Mouse (Mus musculus): Measurements from ENCODE around the gene Smim6. TPM values are rescaled to one million over a fixed set of nuclear protein-coding genes. Genes with fewer than 3 reads are reported as not detected.

Smim6 gene
- polyA plus RNA-seq, 1 experiment from 2014 or later = 1.0 TPM

- WGBS = 89% methylated on average over 5 of the region's 5 CpGs
- H3K9ac ChIP-seq = no peak overlapping the region
Measured at GRCm38 (mm10) chr11:115888020-115888419, 23.8 kb upstream of the Smim6 start.

GRCm38 (mm10) chr11:115889159-115889558, 22.7 kb upstream of the Smim6 start:
- H3K4me3 ChIP-seq = no peak overlapping the region
- no peaks in the 10 kb centered on the region for H3K4me1 ChIP-seq
- H3K9ac ChIP-seq = no peak overlapping the region
- H3K27me3 ChIP-seq (replicated peaks) = peaks cover 6% of the 10 kb centered on the region; the same call in 1 of the 2 replicates
- peaks cover 20% of the 10 kb centered on the region for H3K36me3 ChIP-seq
- ATAC-seq (ENCODE audit: low FRiP score, low read depth) = no peak
- H3K9me3 ChIP-seq = no peaks in the 10 kb centered on the region
- no peak overlapping the region for H3K27ac ChIP-seq
- no peak overlapping the region for H3K4me2 ChIP-seq (replicated peaks)
- 96% methylated on average over 6 of the region's 6 CpGs for WGBS

More at GRCm38 (mm10) chr11:115888020-115888419, 23.8 kb upstream of the Smim6 start:
- Histone ChIP-seq H3K4me2 (replicated peaks) (no peak overlapping the region), H3K4me1 (no peaks in the 10 kb centered on the region), H3K27me3 (replicated peaks) (peaks cover 16% of the 10 kb centered on the region), H3K27ac (no peak overlapping the region), H3K36me3 (peaks cover 9% of the 10 kb centered on the region; the same call in 1 of the 2 replicates), H3K9me3 (no peaks in the 10 kb centered on the region), H3K4me3 (no peak overlapping the region)
- ATAC-seq (ENCODE audit: low FRiP score, low read depth) = no peak

DNA sequence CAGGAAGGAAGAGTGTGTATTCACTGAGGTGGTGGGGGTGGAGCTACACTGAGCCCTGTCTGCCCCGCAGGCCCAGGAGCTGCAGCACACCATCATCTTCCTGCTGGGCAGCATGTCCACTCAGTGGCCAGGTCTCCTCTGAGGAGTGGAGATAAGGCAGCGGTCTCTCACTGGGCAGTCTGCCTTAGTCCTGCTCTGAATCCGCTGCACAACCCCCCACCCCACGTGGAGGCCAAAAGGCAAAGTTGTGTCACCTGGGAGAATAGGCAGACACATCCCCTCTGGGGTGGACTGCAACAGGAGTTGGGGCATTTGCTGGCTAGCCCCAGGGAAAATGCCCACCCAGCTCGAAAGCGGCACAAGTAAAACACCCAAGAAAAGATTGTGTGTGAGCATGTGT, 19.6 kb upstream of the Smim6 start:
- Histone ChIP-seq H3K9me3 (no peaks in the 10 kb centered on the region), H3K27ac (no peak overlapping the region), H3K27me3 (replicated peaks) (no peaks in the 10 kb centered on the region), H3K4me3 (no peak overlapping the region), H3K4me1 (no peaks in the 10 kb centered on the region), H3K36me3 (peaks cover 45% of the 10 kb centered on the region), H3K4me2 (replicated peaks) (no peak overlapping the region), H3K9ac (no peak overlapping the region)
- WGBS = 62% methylated on average over 6 of the region's 6 CpGs
- no peak for ATAC-seq (ENCODE audit: low FRiP score, low read depth)

DNA sequence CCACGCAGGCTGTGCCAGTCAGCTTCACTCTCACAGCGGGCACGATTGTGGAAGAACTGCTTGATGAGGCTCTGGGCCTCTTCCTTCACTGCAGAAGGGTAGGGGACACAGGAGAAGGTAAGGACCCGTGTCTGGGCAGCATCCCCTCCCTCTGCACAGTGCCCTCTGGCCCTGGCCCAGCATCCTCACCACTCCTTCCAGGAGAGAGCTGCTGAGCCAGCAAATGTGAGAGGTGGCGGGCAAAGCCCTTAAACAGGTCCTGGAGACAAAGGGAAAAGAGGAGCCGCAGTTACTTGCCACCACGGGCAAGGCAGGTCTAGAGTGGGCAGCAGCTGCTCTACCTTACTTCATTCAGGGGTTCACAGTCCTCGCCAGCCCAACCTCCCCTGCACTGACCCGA, 18.7 kb upstream of the Smim6 start:
- Histone ChIP-seq H3K4me2 (replicated peaks) (no peak overlapping the region), H3K9me3 (no peaks in the 10 kb centered on the region), H3K36me3 (peaks cover 45% of the 10 kb centered on the region), H3K4me3 (no peak overlapping the region), H3K27me3 (replicated peaks) (no peaks in the 10 kb centered on the region), H3K27ac (no peak overlapping the region), H3K4me1 (no peaks in the 10 kb centered on the region), H3K9ac (0 out of 2 replicates have a peak overlapping the region, but pooled peaks have one; percentile 3)
- WGBS = 93% methylated on average over 9 of the region's 9 CpGs
- no peak for ATAC-seq (ENCODE audit: low FRiP score, low read depth)

GRCm38 (mm10) chr11:115894755-115895520, 16.9 kb upstream of the Smim6 start:
- Histone ChIP-seq H3K9ac (no peak overlapping the region), H3K4me1 (peaks cover 4% of the 10 kb centered on the region), H3K27ac (no peak overlapping the region), H3K36me3 (peaks cover 45% of the 10 kb centered on the region), H3K27me3 (replicated peaks) (no peaks in the 10 kb centered on the region), H3K4me2 (replicated peaks) (no peak overlapping the region), H3K4me3 (no peak overlapping the region), H3K9me3 (no peaks in the 10 kb centered on the region)
- WGBS = 76% methylated on average over 14 of the region's 14 CpGs
- no peak for ATAC-seq (ENCODE audit: low FRiP score, low read depth)

DNA sequence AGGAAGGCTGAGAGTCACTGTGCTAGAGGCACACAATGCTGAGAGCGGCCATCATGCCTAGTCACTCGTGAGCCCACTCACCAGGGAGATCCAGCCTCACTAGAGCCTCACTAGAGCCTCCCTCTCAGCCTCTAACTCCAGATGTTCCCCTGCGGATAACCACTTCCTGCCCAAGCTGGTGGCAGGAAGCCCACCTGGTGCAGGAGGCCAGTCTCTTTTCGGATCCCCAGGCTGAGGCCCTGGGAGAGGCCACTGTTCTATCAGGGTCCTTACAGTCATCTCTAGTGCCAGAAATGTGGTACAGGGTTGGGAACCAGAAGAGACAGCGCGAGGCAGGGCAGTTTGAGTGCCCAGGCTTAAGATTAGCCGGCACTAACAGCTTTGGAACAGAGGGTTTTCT, 13.4 kb upstream of the Smim6 start:
- H3K9me3 ChIP-seq = no peaks in the 10 kb centered on the region
- no peak overlapping the region for H3K4me2 ChIP-seq (replicated peaks)
- no peak overlapping the region for H3K9ac ChIP-seq
- ATAC-seq (ENCODE audit: low FRiP score, low read depth) = no peak
- H3K4me1 ChIP-seq = peaks cover 18% of the 10 kb centered on the region
- no peak overlapping the region for H3K27ac ChIP-seq
- WGBS = 89% methylated on average over 7 of the region's 7 CpGs
- no peaks in the 10 kb centered on the region for H3K27me3 ChIP-seq (replicated peaks)
- H3K4me3 ChIP-seq = no peak overlapping the region
- H3K36me3 ChIP-seq = peaks cover 32% of the 10 kb centered on the region

DNA sequence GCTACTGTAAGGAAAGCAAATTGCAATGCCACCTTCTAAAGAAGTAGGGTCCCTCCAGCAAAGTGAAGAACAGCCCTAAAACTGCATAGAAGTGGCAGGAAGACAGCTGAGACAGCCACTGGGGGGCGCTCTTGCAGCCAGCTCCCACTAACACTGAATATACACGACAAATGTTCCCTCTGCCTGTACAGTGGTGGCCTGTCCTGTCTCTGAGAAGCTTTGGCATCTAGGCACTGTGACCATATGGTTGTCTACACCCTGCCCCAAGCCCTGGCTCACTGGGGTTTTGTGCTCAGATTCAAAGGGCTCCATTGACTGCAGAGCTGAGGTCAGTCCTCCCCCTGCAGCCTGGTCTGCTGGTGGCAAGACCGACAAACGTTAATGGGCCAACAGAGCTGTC, 12.9 kb upstream of the Smim6 start:
- Histone ChIP-seq H3K27me3 (replicated peaks) (no peaks in the 10 kb centered on the region), H3K4me2 (replicated peaks) (no peak overlapping the region), H3K36me3 (peaks cover 28% of the 10 kb centered on the region), H3K9ac (no peak overlapping the region), H3K9me3 (no peaks in the 10 kb centered on the region), H3K27ac (no peak overlapping the region), H3K4me3 (no peak overlapping the region), H3K4me1 (peaks cover 18% of the 10 kb centered on the region)
- ATAC-seq (ENCODE audit: low FRiP score, low read depth) = no peak
- 17% methylated on average over 4 of the region's 4 CpGs for WGBS

- WGBS = 34% methylated on average over 16 of the region's 16 CpGs
- no peaks in the 10 kb centered on the region for H3K9me3 ChIP-seq
- no peak within 1 kb of the TSS for H3K4me3 ChIP-seq
- H3K36me3 ChIP-seq = peaks cover 20% of the 10 kb centered on the region
- no peak for ATAC-seq (ENCODE audit: low FRiP score, low read depth)
- peaks cover 18% of the 10 kb centered on the region for H3K4me1 ChIP-seq
- H3K27ac ChIP-seq = no peak within 1 kb of the TSS; the same call in 1 of the 2 replicates
- no peak within 1 kb of the TSS for H3K9ac ChIP-seq
- 0 out of 2 replicates have a peak within 1 kb of the TSS, but pooled peaks have one; percentile 27 for H3K4me2 ChIP-seq (replicated peaks)
- no peaks in the 10 kb centered on the region for H3K27me3 ChIP-seq (replicated peaks)
Measured at GRCm38 (mm10) chr11:115899486-115900266, 12.1 kb upstream of the Smim6 start, which contains the start of gene Smim5. Smim5 (plus strand) TSS chr11:115899966.

GRCm38 (mm10) chr11:115900561-115901337, 11.1 kb upstream of the Smim6 start:
- no peak overlapping the region for H3K4me3 ChIP-seq
- peaks cover 10% of the 10 kb centered on the region; the same call in 1 of the 2 replicates for H3K36me3 ChIP-seq
- H3K27ac ChIP-seq = no peak overlapping the region
- 79% methylated on average over 8 of the region's 8 CpGs for WGBS
- 0 out of 2 replicates have a peak overlapping the region, but pooled peaks have one; percentile 27 for H3K4me2 ChIP-seq (replicated peaks)
- no peaks in the 10 kb centered on the region for H3K9me3 ChIP-seq
- ATAC-seq (ENCODE audit: low FRiP score, low read depth) = no peak
- peaks cover 18% of the 10 kb centered on the region for H3K4me1 ChIP-seq
- no peak overlapping the region for H3K9ac ChIP-seq
- H3K27me3 ChIP-seq (replicated peaks) = no peaks in the 10 kb centered on the region

- H3K4me3 ChIP-seq = no peak overlapping the region
- peaks cover 18% of the 10 kb centered on the region for H3K4me1 ChIP-seq
- H3K9me3 ChIP-seq = no peaks in the 10 kb centered on the region
- ATAC-seq (ENCODE audit: low FRiP score, low read depth) = no peak
- no peak overlapping the region for H3K9ac ChIP-seq
- peaks cover 6% of the 10 kb centered on the region for H3K36me3 ChIP-seq
- H3K4me2 ChIP-seq (replicated peaks) = no peak overlapping the region
- WGBS = 85% methylated on average over 9 of the region's 9 CpGs
- no peak overlapping the region for H3K27ac ChIP-seq
- H3K27me3 ChIP-seq (replicated peaks) = no peaks in the 10 kb centered on the region
Measured at GRCm38 (mm10) chr11:115901338-115902161, 10.3 kb upstream of the Smim6 start.

GRCm38 (mm10) chr11:115902177-115902576, 9.6 kb upstream of the Smim6 start:
- H3K4me1 ChIP-seq = peaks cover 18% of the 10 kb centered on the region
- no peaks in the 10 kb centered on the region for H3K9me3 ChIP-seq
- no peak overlapping the region for H3K4me2 ChIP-seq (replicated peaks)
- no peak overlapping the region for H3K27ac ChIP-seq
- no peak overlapping the region for H3K9ac ChIP-seq
- no peaks in the 10 kb centered on the region for H3K27me3 ChIP-seq (replicated peaks)
- no peak for ATAC-seq (ENCODE audit: low FRiP score, low read depth)
- WGBS = 86% methylated on average over 5 of the region's 5 CpGs
- peaks cover under 1% of the 10 kb centered on the region; the same call in 1 of the 2 replicates for H3K36me3 ChIP-seq
- H3K4me3 ChIP-seq = no peak overlapping the region

Measured in neural tube, embryonic 12.5 days (tissue).